Mouse (Mus musculus) activated CD4-positive, CD25-positive, alpha-beta regulatory T cell, adult 4 months (primary cell): Measurements from ENCODE around the gene Dtd1. TPM values are rescaled to one million over a fixed set of nuclear protein-coding genes. Genes with fewer than 3 reads are reported as not detected.
"Not testable (repeated sequence)": the region's sequence is repeated elsewhere in the genome, so short reads cannot be mapped to it uniquely, and the experiment has no call there.

ENCODE experiments used
- ATAC-seq: one replicate; pipeline ENCODE4 v1.8.0; 2017
- polyA plus RNA-seq, 2 experiments: library from polyadenylated mRNA; unstranded; fragments of 100-300 nt; shearing (Covaris generic); gene quantifications; one replicate each; pipeline ENCODE4 v1.2.1; 2017

Dtd1 gene
- polyA plus RNA-seq = 10 to 100 TPM; 65.4 to 72.3 TPM

- ATAC-seq = peak; percentile 95
These were observed at the start of gene Dtd1 for GRCm38 (mm10) chr2:144599831-144600687. Gene Dtd1 (plus strand): TSS chr2:144599897.

- peak; percentile 82 for ATAC-seq
These were observed 49.2 kb upstream of the Dtd1 start, which contains the start of gene Rbbp9 for GRCm38 (mm10) chr2:144550529-144550928. Gene Rbbp9 (minus strand): TSS chr2:144550869.

- ATAC-seq = no peak
These were observed 45.8 kb upstream of the Dtd1 start for GRCm38 (mm10) chr2:144553905-144554304.

- ATAC-seq = peak; percentile 15
These were observed 44.3 kb upstream of the Dtd1 start for GRCm38 (mm10) chr2:144555286-144555819.

- ATAC-seq = peak; percentile 95
These were observed 43.7 kb upstream of the Dtd1 start, which contains the start of gene Sec23b for GRCm38 (mm10) chr2:144555820-144556552. Gene Sec23b (plus strand): TSS chr2:144556229.

GRCm38 (mm10) chr2:144588723-144589122 lies 11.0 kb upstream of the Dtd1 start:
- ATAC-seq = no peak

- not testable (repeated sequence) for ATAC-seq
These were observed 6.7 kb upstream of the Dtd1 start for GRCm38 (mm10) chr2:144593036-144593435.

- ATAC-seq = peak; percentile 100
These were observed 5.6 kb upstream of the Dtd1 start, which contains the start of gene Smim26 for GRCm38 (mm10) chr2:144593951-144594651. Gene Smim26 (plus strand): TSS chr2:144594054.

GRCm38 (mm10) chr2:144598006-144598405 lies 1.7 kb upstream of the Dtd1 start:
- ATAC-seq = no peak

GRCm38 (mm10) chr2:144601576-144601975 lies 1.9 kb downstream of the Dtd1 start:
- ATAC-seq = no peak

- no peak for ATAC-seq
These were observed 14.3 kb downstream of the Dtd1 start for GRCm38 (mm10) chr2:144613956-144614355.

GRCm38 (mm10) chr2:144617074-144617874 lies 17.6 kb downstream of the Dtd1 start:
- no peak for ATAC-seq

GRCm38 (mm10) chr2:144621491-144621890 lies 21.8 kb downstream of the Dtd1 start:
- ATAC-seq = no peak

GRCm38 (mm10) chr2:144633551-144633950 lies 33.9 kb downstream of the Dtd1 start:
- no peak for ATAC-seq

- ATAC-seq = no peak
These were observed 34.5 kb downstream of the Dtd1 start for GRCm38 (mm10) chr2:144634231-144634630.

- no peak for ATAC-seq
These were observed 35.0 kb downstream of the Dtd1 start for GRCm38 (mm10) chr2:144634729-144635128.

- peak; percentile 82 for ATAC-seq
These were observed 36.1 kb downstream of the Dtd1 start for GRCm38 (mm10) chr2:144635644-144636320.

GRCm38 (mm10) chr2:144637204-144637603 lies 37.5 kb downstream of the Dtd1 start:
- no peak for ATAC-seq

- ATAC-seq = no peak
These were observed 38.1 kb downstream of the Dtd1 start for GRCm38 (mm10) chr2:144637671-144638395.

- no peak for ATAC-seq
These were observed 39.0 kb downstream of the Dtd1 start for GRCm38 (mm10) chr2:144638719-144639118.
